Mouse (Mus musculus): ENCODE data around the gene Snrpc.
"Not testable (repeated sequence)": the region's sequence is repeated elsewhere in the genome, so short reads cannot be mapped to it uniquely, and the experiment has no call there.

Snrpc gene

DNA sequence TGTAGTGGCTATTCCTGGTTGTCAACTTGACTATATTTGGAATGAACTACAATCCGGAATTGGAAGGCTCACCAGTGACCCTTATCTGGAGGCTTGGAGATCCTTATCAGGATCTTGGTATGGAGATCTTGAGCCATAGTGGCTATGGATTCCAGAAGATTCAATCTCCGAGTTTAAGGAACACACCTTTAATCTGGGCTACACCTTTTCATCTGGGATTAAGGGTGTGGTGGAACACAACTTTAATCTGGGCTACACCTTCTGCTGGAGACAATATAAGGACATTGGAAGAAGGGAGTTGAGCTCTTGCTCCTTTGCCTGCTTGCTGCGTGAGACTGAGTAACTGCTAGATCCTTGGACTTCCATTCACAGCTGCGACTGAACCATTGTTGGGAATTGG is at the start of gene Snrpc:
TSS of gene Snrpc (plus strand) at position 301 of the 400 bp plus-strand sequence.
- not testable (repeated sequence) for DNase-seq

DNA sequence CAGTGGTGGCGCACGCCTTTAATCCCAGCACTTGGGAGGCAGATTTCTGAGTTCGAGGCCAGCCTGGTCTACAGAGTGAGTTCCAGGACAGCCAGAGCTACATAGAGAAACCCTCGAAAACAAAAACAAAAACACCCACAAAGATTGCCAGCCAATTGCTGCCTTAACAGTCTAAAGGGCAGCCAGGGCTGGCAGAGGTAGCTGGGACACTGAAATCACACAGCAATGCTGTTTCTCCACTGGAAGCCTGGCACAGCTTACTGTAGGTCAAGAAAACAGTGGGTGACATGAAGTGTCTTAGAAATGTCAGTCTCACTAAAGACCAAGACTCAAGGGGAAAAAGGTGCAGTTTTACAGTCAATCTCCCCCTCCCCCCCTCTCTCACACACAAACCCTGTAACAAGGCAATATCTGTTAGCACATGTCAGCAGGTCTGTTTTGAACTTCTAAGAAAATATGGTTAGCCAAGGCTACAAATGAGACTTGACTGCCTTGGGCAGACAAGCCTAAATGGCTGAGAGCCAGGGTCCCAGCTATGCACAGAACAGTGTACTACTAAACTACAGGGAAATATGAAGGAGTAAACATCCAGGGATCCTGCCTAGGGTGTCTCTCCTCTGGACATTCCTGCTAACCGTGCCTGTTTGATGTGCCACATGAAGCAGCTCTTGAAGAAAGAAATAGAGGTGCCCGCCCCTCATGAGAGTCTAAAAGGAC is 49.3 kb upstream of the Snrpc start:
- no peak for DNase-seq

- no peak for DNase-seq
Measured at GRCm38 (mm10) chr17:27790015-27790414, 47.9 kb upstream of the Snrpc start.

DNA sequence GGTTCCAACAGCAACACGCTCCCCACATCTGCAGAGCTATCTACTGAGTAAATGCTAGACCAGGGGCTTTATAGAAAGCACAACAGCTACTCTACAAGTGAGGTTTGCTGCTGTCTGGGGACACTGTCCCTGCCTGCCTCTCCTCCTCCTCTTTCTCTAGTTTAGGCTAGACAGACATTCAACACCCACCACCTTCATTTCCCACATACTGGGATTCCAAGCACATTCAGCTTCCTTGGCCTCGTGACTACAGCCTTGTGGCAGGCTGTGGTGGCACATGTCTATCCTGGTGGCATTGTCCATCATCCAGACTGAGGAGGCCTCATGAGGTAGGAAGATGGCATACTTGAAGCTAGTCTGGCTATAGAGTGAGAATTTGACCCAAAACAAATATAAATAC is 47.0 kb upstream of the Snrpc start:
- DNase-seq = no peak

GRCm38 (mm10) chr17:27791556-27791955 is 46.4 kb upstream of the Snrpc start:
- DNase-seq = no peak

GRCm38 (mm10) chr17:27792516-27792915 is 45.4 kb upstream of the Snrpc start:
- no peak for DNase-seq

GRCm38 (mm10) chr17:27793144-27793543 is 44.8 kb upstream of the Snrpc start:
- no peak for DNase-seq

- DNase-seq = peak; percentile 68
Measured at GRCm38 (mm10) chr17:27796780-27797179, 41.2 kb upstream of the Snrpc start.

DNA sequence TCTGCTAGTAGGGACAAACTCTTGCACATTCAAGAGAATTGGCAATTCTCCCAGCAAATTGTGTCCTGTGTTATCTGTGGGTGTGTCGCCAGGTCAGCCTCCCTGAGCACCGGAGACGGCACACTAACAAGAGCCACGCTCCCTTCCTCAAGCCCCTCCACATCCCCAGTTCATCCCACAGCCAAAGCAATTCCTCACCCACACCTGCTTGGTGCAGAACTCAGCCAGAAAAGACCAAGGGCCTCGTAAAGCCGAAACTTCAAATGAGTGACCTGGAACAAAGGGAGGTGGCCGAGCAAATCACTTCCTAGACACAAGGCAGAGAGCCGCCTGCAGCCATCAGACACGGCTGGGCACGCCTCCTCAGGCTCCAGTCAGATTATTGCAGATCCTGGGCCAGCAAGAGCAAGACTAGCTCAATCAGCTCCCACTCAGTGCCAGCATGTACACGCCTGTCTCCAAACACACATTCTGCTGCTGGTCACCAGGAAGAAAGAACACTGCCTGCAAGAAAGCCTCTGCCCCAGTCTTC is 40.5 kb upstream of the Snrpc start:
- peak; percentile 29 to 34 for DNase-seq

- no peak for DNase-seq
Measured at GRCm38 (mm10) chr17:27799771-27800584, 38.0 kb upstream of the Snrpc start.

- DNase-seq = no peak
Measured at GRCm38 (mm10) chr17:27800710-27801648, 37.0 kb upstream of the Snrpc start.

- no peak for DNase-seq
Measured at GRCm38 (mm10) chr17:27803752-27804151, 34.2 kb upstream of the Snrpc start.

- DNase-seq = no peak
Measured at GRCm38 (mm10) chr17:27804156-27804690, 33.7 kb upstream of the Snrpc start.

DNA sequence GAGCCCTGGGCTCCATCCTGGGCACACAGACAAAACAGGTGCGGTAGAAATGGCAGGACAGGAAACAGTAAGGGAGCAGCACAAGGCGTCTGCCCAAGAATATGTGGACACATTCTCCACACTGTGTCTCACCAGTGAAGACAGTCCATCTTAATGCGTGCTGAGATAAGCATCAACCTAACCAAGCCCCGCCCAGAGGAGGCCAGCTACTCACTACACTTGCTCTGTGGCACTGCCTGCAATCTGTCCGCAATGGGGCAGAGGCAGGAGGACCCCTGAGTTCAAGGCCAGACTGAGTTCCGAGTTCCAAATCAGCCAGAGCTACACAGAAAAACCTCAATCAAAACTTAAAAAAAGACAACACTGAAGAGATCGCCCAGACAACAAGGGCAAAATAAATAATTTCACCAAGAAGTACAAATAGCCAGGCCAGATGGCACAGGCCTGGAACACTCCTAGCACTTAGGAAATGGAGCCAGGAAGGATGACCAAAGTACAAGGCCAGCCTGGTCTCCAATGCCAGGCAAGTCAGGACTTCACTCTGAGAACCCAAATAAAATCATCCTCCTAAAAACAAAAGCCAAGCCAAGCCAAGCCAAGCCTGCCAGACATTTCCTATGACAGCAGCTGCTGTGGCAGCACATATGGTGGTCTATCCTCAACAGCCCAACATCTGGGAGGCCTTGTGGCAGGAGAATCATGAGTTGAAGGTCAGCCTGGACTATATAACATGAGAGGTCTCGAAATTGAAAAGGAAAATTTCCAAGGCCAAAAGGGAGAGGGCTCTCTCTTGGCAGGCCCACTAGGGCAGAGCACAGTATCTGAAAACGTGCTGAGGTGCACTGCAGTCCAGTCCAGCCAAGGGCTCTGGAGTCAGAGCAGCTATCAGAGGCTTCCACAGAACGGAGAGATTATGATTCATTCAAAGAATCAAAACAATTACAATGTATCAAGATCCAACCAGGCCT is 32.9 kb upstream of the Snrpc start:
- peak; percentile 36 to 51 for DNase-seq

GRCm38 (mm10) chr17:27807542-27808078 is 30.3 kb upstream of the Snrpc start:
- no peak for DNase-seq

DNA sequence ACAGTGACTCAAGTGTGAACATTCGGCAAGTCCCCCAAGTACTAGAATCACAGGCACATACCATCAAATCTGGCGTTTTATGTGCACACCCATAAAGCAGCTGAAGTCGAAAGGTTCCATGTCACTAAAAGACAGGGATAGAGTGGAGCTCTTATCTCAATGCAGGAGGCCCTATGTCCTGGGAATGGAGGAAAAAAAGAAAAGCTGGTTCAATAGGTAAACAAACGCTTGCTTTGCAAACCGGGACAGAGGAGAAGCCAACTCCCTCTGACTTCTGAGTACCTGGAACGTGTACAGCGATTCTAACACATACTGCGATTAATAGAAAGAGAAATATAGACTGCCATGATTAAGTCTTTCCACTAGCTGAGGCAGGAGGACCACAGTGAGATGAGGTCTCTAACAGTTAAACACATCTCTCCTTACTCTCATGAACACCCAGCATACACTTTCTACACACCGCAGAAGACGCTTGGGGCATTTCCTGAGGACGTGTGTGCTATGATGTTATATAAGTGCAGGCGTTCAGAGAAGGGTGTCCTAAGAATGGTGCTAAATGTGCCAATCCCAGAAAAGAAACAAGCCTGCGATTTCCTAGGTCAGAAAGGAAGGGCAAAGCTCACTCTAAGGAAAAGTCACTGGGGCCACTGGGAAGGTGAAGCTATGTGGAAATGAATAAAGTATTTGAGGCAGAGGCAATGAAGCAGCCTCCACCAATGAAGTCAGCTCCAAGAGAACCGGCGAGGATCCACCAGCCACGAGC is 27.2 kb upstream of the Snrpc start:
- no peak for DNase-seq

GRCm38 (mm10) chr17:27811980-27812379 is 26.0 kb upstream of the Snrpc start:
- DNase-seq = no peak

DNA sequence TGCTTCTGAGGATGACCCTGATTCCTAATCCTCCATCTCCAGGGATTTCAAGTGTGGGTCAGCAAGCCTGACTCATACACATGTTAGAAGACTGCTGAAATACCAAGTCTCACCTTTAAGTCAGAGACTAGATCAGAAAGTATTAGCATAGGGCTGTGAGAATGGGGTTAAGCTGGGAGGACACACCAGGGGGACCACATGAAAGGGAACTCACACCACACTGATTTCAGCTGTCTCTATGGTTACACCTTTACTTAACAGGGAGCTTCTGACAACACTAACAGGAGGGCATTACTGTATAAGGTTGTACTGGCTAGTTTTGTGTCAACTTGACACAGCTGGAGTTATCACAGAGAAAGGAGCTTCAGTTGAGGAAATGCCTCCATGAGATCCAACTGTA is 23.3 kb upstream of the Snrpc start:
- DNase-seq = no peak

GRCm38 (mm10) chr17:27819011-27819410 is 18.9 kb upstream of the Snrpc start:
- DNase-seq = no peak

- peak in 1 of 2 experiments; percentile 22 for DNase-seq
Measured at GRCm38 (mm10) chr17:27819521-27819970, 18.4 kb upstream of the Snrpc start.
